Mouse (Mus musculus) hindlimb bud, embryonic 11.5 days (tissue): Measurements from ENCODE around the gene Mtcl1.

Experiments used
- DNase-seq: peaks from one replicate; pipeline ENCODE4 v3.0.0-alpha.2; 2012; ENCODE audit warnings: low read depth, low spot score; ENCODE audit errors: extremely low spot score

The Mtcl1 gene

DNA sequence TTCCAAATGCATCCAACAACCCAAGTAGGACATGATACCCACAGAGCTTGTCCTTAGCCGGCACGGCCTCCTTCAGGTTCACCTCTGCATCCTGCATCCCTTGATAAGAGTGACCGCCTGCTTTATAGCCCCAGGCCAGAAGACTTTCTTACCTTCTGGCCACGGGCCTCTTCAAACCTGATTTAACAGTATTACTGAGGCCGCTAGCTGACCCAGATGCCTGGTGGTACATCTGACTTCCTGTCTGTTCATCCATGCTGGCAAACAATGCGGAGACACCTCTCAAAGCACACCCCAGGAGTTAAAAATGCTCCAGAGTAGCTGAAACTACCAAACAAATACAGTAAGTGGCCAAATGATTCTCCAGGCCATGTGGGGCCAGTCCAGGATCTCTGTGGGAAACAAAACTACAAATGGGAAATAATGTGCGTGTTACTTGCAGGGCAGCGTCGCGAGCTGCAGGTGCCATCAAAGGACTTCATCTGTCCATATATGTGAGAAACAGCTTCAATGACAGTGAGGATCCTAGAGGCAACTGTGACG, 38.6 kb downstream of the Mtcl1 start:
- no peak for DNase-seq

DNA sequence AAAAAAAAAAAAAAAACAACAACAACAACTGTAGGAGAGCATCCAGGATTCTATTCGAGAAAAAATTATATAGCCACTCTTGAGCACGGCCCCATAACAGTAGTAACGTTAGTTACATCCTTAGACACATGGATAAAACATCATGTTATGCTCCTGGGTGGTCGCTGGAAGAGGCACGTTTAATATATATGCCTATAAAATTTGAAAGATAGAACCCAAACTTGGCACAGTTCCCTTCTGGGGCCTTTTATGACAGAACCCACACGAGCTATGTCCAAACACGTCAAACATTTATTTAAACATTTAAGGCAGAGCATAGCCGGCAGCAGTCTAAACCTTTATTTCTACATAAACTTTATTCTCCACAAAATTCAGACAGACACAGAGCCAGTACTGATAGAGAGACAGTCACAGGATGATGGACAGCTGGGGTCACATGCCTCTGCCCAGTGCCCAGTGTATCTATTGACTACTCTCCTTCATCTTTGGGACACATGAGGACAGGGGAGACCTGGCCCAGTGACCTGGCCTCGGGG, 40.4 kb downstream of the Mtcl1 start:
- DNase-seq: no peak

DNA sequence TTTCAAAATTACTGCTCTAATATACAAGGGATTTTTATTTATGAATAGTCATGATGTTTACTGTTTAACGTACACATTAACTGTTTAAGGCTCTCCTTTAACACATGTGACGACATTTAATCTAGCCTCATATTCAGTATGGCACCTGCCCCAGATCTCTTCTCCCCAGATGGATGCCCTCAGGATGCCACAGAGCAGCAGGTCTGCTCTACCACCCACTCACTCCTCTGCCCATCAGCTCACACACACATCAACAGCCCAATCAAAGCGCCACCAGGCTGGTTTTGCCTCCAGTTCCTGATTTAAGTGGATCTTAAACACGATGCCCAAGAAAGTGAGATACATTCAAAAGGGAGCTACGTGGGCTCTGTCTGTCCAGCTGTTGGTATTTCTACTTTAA, 41.1 kb downstream of the Mtcl1 start:
- DNase-seq: no peak

DNA sequence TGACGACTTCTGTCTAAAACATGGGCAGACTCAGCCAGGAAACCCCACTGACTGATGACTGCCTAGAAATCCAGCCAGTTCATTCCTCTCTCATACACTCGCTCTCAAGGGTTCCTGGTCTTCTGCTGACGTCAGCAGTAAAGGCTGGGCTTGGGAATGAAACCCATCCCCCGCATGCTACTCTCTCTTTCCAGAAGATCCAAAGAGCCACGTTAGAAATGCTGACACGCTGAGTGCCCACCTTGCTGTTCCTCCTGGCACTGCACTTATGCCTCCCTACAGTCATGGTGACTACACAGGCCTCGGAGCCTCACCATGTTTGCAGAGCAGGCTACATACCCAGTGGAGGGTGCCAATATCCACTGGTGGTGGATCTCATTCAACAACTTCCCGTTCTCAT, 41.7 kb downstream of the Mtcl1 start:
- DNase-seq: no peak

DNA sequence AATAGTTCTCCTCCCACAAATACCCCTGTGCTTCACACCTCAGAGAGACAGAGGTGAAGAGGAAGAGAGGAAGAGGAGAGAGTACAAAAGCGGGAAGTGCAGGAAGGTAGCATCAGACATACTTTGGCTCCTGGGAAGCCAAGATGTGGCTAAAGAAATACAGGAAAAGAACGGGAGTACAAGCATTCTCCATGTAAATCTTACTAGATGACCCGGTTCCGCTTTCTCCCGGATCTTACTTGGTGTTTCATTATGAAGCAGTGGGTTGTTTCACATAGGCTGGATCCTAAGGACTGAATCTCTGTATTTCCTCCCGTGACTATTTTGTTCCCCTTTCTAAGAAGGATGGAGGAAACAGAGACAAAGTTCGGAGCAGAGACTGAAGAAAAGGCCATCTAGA, 43.9 kb downstream of the Mtcl1 start:
- DNase-seq: no peak

DNA sequence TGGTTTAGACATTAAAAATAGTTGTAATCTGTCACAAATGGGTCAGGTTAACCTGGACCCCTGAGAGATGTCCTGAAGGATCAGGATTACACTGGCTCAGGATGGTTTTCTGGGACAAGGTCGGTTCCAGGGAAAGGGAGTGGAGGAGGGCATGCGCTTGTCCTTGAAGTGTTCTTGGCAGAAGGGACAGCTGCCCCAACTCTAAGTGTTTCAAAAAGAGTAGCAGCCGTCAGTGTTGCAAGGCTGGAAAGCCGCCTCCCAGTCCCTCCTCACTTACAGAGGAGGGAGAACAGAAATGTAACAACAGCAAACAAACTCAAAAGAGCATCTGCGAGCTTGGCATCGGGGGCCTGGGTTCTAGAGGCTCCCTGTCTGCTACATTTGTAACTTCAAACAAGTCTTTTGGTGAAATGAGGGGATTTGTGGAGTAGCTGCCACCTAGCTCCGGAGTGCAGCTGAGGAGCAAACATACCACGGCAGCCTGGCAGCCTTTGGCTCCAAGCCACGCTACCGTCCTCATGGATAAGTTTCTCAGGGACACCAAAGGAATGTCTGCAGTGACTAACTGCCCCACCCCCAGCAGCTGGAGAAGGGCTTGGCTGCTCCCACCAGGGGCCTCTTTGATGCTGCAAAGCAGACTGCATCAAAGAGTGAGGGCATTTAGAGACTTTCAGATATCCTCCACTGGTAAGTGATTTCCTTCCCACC, 44.5 kb downstream of the Mtcl1 start:
- DNase-seq: no peak

DNA sequence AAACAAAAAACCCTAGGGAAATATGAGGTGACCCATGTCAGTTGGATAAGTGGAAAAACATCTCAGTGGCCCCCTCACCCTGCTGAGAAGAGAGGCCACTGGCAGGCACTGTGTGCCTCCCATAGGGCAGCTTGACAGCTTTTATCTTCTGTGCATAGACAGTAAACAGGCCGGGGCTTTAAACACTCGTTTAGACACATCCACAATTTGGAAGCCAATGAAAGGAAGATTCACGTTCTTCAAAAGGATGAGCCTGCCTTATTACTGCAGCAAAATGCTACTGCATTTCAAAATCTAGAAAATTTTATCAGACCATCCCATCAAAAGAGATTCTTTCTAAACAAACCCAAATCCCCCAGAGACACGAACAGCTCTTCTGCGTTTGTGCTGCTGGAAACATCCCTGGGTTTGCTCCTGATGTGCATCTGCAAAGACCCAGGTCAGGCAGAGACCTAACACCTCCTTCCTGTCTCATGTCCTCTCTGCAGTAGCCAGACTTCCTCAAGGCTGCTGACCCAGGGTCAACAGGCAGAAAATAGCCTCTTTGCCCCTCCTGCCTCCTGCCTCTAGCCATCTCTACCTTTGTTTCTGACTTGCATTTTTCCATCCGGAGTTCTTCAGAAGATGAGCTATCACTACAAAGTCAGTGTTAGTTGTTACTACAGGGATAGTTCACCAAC, 46.6 kb downstream of the Mtcl1 start:
- DNase-seq: no peak

DNA sequence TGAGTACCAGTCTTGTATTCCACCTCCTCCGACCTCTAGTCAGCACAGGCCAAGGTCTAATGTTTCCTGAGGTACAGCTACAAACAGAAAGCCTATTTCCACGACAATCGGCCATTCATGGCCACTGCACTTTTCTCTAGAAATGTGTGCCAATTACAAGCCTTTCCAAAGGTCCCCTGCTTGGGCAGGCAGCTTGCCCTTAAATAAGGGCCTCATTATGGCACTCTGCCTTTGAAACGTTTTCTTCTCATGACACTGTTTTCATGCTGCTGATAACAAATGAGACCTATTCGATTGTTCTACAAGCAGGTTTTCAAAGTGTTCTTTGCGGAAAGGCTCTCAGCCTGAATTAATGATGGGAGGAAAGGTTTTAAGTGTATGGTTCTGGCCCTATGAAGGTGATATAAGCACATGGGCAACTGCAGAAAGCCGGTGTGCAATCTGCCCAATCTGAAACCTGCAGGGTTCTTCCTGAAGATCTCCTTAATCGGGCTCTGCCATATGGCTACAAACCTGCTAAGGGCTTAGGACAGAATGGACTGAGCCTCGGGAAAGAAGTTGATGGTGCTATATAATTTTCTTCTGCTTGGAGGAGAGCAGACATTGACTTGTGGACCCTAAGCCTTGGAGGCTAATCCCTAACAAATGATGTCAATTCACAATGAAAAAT, 47.8 kb downstream of the Mtcl1 start:
- no peak for DNase-seq

DNA sequence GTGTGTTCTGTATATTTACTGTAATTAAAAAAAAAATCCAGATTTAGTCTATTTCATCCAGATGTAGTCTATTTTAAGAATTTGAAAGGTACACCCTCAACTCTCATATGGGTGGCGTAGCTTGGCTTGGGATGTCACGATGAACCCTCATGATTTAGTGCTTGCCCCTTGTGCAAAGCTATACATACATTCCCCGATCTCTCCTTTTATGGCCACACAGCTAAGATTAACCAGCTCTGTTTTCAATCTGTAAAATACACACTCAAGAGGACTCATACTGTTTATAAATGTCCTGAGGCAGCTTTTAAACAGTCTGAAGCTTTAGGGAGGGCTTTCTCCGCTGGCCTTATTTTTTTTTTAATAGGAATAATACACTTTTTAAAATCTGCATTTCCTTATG, 49.8 kb downstream of the Mtcl1 start:
- no peak for DNase-seq

DNA sequence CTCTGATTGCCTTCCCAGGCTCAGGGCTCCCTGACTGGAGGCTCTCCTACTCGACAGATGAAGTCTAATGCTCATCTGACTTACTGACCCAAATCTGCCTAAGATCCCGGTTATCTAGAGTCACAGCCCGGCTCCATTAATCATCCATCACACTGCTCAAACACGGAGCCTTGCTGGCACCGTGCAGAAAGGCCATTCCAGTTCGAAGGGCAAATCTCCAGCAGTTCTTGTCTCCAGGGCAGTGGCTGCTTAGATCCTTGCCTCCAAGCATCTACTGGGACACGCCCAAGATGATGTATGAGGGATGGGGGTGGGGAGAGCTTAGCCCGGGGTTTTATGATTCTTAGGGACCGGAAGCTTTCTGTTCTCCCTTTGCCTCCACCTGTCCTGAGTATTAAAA, 55.0 kb downstream of the Mtcl1 start:
- no peak for DNase-seq

DNA sequence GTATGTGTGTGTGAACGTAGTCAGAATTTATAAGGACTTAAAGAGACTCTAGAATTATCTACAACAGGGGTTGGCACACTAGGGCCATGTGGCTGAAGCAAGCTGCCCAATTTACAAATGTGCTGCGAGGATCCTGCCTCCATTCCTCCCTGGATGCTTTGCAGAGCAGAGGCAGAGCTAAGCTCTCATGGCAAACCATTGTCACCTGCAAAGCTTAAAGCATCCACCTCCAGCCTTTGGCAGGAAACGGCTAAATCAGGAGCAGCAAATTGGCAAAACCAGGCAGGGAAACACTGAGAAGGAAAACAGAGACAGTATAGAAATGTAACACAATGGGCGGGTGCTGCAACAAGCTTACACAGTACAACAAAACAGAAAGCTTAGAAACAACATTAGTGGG, 61.2 kb downstream of the Mtcl1 start:
- DNase-seq: no peak

DNA sequence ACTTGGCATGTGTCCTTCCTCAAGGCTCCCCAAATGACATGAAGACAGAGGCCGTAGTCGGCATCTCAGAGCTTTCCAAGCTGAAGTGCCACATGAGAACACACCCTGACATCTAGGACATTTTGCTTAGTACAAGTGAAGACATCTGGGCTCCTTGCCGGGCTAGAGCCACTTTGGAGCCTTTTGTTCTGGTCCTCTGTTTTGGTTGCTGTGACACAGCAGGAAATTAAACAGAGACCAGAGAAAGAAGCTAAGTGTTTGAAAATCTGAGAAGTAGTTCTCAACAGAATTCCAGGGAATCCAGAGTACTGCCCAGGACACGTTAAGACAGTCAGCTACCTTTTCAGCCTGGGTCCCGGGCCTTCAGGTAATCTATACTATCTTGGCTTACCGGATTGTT, 68.2 kb downstream of the Mtcl1 start:
- no peak for DNase-seq

DNA sequence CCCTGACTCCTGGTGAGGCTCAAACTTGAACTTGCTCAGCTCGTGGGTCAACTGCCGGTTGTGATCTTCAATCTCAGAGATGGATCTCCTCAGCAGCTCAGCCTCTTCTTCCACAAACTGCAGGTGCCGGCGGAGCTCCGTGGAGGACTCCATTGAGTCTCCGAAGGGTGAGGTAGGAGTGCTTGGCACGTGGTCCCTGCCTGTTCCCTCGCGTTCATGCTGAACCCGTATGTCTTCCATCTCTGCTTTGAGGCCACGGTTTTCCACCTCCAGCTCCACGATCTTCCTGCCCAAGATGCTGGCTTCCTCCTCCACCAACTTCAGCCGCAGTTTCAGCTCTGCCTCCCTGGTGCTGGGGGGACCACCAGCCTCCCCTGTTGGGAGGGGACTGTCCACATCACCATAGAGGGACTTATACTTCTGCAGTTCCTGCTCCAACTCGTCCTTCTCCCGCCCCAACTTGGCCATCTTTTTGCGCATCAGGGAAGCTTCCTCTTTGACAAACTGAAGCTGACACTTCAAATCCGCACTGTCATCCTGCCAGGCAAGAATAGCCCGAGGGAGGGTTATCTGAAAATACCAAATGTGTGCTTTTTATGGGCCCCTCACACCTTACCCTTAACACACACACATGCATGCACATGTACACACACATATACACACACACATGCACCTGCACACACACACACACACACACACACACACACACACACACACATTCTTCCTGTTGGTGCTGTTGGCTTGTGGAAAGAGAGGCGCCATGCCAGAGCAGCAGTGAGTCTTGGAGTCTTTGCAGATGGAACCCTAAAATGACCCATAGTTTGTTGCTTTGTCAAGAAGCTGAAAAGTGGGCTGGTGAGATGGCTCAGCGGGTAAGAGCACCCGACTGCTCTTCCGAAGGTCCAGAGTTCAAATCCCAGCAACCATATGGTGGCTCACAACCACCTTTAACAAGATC, 69.4 kb downstream of the Mtcl1 start:
- no peak for DNase-seq

DNA sequence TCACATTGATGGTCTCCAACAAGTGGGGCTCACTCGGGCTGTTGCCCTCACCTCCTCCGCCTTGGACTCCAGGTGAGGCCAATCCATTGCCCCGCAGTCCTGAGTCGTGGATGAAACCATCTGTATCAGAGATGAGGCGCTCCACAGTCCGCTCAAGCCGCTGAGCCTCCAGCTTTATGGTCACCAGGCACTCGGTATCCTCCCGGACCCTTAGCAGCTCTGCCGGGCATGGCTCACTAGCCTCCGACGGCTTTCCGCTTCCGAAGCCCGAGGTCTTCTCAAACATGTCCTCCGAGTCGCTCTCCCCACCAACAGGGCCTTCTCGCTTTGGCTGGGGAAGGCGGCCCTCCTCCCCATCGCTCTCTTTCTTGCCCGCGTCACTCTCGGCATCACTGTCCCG, 70.2 kb downstream of the Mtcl1 start:
- no peak for DNase-seq

DNA sequence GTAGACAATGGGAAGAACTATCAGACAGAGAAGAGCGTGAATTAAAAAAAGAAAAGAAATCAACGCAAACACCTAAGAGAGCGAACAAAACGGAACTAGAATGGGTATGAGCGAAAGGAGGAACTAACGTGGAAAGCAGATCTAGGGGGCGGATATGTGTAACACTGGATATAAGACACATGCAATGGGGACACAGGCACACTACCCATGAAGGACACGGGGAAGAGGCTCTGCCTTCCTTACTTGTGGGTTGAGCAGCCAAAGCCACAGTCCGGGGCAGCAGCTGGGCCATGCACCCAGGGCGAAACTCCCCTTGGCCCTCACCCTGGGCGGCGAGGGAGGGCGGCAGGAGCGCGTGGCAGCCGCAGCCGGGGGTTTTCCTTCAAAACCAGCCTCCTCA, 71.4 kb downstream of the Mtcl1 start:
- no peak for DNase-seq

DNA sequence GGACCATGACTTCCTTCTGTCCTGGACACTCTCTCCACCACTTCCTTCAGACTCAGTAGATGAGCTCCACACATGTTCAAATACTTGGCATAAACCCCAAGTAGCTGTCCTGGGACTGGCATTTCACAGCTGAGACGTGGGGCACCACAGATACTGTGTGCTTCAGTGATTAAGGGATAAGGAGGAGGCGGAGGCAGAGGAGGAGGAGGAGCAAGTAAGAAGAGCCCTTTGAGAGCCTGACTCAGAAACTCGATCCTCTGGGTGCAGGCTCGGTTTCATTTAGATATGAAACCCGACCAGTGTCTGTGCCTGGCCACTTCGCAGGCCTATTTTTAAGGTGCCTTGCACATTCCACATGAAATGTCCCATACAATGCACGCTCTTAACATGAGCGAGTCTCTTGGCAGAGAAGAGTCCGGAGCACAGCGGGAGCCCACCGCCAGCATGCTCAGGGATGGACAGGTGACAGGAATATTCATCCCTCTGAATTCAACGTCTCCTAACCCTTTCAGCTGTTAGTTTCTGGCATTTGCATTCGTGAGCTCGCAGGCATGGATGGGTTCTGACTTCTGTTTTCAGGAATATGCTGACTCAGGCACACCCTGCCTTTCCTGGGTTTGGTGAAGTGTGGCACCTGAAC, 74.8 kb downstream of the Mtcl1 start:
- DNase-seq: no peak

DNA sequence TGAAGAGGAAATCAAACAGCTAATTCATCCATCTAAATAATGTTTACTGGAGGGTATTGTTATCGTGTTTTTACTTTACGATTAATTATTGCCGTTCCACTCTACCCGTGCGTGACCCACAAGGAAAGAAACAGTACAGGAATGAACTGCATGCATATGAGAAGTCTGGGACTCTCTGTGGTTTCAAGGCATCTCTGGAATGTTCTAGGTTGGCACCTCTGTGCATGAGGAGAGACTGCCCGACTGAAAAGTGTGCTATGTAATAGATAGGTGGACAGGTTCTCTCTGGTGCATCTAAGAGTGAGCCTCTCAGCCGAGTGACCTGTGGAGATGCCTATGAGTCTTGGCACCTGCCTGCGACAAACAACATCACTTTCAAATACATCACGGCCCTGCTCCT, 78.7 kb downstream of the Mtcl1 start:
- no peak for DNase-seq

DNA sequence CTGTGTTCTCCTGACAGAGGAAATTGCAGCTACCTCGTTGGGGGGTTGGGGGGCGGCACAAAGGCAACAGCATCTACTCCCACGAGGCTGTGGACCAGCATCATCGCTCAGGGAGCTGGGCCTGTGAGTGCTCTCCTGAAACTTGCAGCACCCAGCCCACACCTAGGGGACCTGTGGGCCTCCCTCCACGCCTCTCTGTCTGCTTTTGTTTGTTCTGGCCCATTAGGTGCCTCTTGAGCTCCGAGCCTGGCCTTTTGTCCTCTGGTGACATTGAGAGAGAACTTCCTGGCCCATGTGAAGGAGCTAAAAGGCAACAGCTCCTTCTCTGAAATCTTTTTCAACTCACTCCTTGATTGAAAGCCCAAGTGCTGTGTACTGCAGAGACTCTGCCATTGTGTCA, 79.8 kb downstream of the Mtcl1 start:
- no peak for DNase-seq

DNA sequence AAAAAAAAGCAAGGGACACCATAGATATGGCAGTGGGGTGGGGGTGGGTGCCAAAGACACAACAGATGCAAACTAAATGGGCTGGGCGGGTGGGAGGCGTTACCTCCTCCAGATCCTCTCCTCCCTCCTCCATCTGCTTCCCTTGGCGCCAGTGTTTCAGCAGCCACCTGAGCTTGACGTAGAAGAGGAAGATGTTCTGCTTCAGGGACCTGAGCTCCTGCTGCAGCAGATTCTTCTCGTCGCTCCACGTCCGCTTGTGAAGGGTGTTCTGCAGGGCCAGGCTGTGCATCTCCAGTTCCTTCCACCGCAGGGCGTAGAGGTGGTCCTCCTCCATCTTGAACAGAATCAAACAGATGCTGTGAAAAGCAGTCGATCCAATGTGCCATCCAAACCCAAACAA, 81.4 kb downstream of the Mtcl1 start:
- DNase-seq: no peak

DNA sequence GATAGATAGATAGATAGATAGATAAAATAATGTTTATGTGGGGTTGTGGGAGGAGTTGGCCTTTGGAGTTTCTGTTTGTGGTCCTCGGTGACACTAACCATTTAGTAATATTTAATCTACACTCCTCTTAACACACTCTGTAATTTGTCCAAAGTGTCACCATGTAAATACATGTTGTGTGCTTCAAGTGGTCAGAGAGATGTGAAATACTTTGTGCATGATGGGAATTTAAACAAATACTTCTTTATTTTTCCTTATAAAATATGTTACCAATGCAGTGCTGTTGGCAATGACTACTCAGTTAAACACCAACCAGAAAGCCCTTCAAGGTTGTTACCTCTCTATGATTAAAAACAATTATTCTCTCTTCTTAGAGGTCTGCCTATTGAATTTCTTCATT, 83.9 kb downstream of the Mtcl1 start:
- no peak for DNase-seq
